Mouse (Mus musculus): Measurements from ENCODE around the gene Zmym4. TPM values are rescaled to one million over a fixed set of nuclear protein-coding genes. Genes with fewer than 3 reads are reported as not detected.
"Not testable (repeated sequence)": the region's sequence is repeated elsewhere in the genome, so short reads cannot be mapped to it uniquely, and the experiment has no call there.

Gene Zmym4
- polyA plus RNA-seq, 1 experiment from 2014 or later, result 3.1 TPM

DNA sequence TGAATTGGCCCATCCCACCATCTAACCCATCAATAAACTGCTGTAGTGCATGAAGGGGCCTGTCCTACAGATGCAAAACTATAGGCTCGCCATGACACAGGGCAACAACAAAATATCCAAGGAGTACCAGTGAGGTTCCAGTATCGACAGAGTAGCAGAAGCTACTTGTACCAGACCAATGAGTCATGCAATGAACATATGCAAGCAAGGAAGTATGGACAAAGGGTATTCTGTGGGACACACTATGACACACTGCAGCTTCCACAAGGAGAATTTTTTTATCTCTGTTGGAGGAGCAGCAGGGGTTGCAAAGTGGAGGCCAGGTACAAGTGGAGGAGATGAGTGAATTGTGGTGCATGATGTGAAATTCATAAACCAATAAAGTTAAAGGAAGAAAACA lies 9.7 kb downstream of the Zmym4 start:
- Histone ChIP-seq H3K4me1 (ENCODE audit: control insufficient read depth, low read depth, low read length) (peaks cover 3% of the 10 kb centered on the region; the same call in 1 of the 2 replicates), H3K9me3 (replicated peaks; ENCODE audit: control insufficient read depth, low read length) (no peaks in the 10 kb centered on the region), H3K9ac (ENCODE audit: low read depth, low read length) (no peak overlapping the region), H3K36me3 (ENCODE audit: control insufficient read depth, insufficient read depth) (no peaks in the 10 kb centered on the region), H3K4me2 (ENCODE audit: low read depth, low read length) (no peak overlapping the region), H3K27me3 (ENCODE audit: control insufficient read depth, insufficient read depth, low read depth, low read length) (no peaks in the 10 kb centered on the region), H3K4me3 (ENCODE audit: low read depth, low read length) (no peak overlapping the region), H3K27ac (ENCODE audit: low read length) (no peak overlapping the region)
- ATAC-seq (ENCODE audit: low read depth), result no peak
- WGBS (ENCODE audit: insufficient replicate concordance), result 68% methylated on average over 2 of the region's 2 CpGs

DNA sequence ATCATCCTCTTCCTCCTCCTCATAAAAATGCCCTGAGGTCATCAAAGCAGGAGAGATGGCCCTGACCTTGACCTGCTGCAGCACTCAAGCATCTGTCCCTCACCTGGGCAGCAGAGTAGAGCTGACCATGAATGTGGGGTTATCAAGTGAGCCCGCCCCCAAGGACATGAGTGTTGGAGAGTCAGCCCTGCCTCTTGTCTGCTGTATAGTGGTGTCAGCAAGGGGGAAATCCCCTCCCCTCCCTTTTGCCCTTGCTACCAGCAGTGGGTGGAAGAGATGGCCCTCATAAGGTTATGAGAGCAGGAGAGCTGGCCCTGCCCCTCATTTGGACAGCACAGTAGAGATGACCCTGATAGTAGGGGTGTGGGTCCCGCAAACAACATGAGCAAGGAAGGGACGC lies 10.5 kb downstream of the Zmym4 start:
- Histone ChIP-seq H3K27me3 (ENCODE audit: control insufficient read depth, insufficient read depth, low read depth, low read length) (no peaks in the 10 kb centered on the region), H3K27ac (ENCODE audit: low read length) (no peak overlapping the region), H3K9ac (ENCODE audit: low read depth, low read length) (no peak overlapping the region), H3K4me3 (ENCODE audit: low read depth, low read length) (no peak overlapping the region), H3K36me3 (ENCODE audit: control insufficient read depth, insufficient read depth) (no peaks in the 10 kb centered on the region), H3K4me2 (ENCODE audit: low read depth, low read length) (no peak overlapping the region), H3K4me1 (ENCODE audit: control insufficient read depth, low read depth, low read length) (peaks cover 3% of the 10 kb centered on the region; the same call in 1 of the 2 replicates), H3K9me3 (replicated peaks; ENCODE audit: control insufficient read depth, low read length) (no peaks in the 10 kb centered on the region)
- no peak for ATAC-seq (ENCODE audit: low read depth)
- WGBS (ENCODE audit: insufficient replicate concordance), result 53% methylated on average over 3 of the region's 3 CpGs

DNA sequence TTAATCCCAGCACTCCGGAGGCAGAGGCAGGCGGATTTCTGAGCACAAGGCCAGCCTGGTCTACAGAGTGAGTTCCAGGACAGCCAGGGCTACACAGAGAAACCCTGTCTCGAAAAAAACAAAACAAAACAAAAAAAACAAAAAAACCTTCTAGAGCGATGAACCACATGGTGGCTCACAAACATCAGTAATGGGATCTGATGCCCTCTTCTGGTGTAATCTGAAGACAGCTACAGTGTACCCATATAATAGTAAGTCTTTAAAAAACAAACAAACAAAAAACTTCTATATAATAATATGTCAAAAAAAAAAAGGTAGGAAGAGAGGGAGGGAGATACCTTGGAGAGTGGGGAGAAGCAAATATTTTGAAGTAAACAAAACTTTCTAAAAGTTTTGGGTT lies 17.1 kb downstream of the Zmym4 start:
- H3K27ac ChIP-seq (ENCODE audit: low read length); H3K9me3 ChIP-seq (replicated peaks; ENCODE audit: control insufficient read depth, low read length); H3K4me2 ChIP-seq (ENCODE audit: low read depth, low read length); H3K4me1 ChIP-seq (ENCODE audit: control insufficient read depth, low read depth, low read length); ATAC-seq (ENCODE audit: low read depth); H3K4me3 ChIP-seq (ENCODE audit: low read depth, low read length); H3K9ac ChIP-seq (ENCODE audit: low read depth, low read length); H3K36me3 ChIP-seq (ENCODE audit: control insufficient read depth, insufficient read depth); H3K27me3 ChIP-seq (ENCODE audit: control insufficient read depth, insufficient read depth, low read depth, low read length): not testable (repeated sequence)
- WGBS (ENCODE audit: insufficient replicate concordance), result 80% methylated on average over 4 of the region's 4 CpGs

DNA sequence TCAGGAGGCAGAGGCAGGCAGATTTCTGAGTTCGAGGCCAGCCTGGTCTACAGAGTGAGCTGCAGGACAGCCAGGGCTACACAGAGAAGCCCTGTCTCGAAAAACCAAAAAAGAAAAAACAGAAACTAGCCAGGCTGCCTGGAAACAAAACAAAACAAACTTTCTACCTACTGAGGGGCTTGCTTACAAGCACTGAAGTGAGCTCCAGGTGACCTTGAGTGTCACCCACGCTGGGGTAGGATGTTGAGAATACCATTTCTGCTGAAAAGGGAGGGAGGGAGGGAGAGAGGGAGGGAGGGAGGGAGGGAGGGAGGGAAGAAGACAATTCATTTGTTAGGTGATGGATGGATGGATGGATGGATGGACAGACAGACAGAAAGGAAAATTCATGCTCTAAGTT lies 24.5 kb downstream of the Zmym4 start:
- H3K4me2 ChIP-seq (ENCODE audit: low read depth, low read length), result no peak overlapping the region
- no peak for ATAC-seq (ENCODE audit: low read depth)
- no peak overlapping the region for H3K9ac ChIP-seq (ENCODE audit: low read depth, low read length)
- no peaks in the 10 kb centered on the region for H3K9me3 ChIP-seq (replicated peaks; ENCODE audit: control insufficient read depth, low read length)
- H3K27me3 ChIP-seq (ENCODE audit: control insufficient read depth, insufficient read depth, low read depth, low read length), result no peaks in the 10 kb centered on the region
- H3K4me1 ChIP-seq (ENCODE audit: control insufficient read depth, low read depth, low read length), result no peaks in the 10 kb centered on the region
- H3K36me3 ChIP-seq (ENCODE audit: control insufficient read depth, insufficient read depth), result no peaks in the 10 kb centered on the region
- 65% methylated on average over 3 of the region's 3 CpGs for WGBS (ENCODE audit: insufficient replicate concordance)
- H3K4me3 ChIP-seq (ENCODE audit: low read depth, low read length), result no peak overlapping the region
- no peak overlapping the region for H3K27ac ChIP-seq (ENCODE audit: low read length)

DNA sequence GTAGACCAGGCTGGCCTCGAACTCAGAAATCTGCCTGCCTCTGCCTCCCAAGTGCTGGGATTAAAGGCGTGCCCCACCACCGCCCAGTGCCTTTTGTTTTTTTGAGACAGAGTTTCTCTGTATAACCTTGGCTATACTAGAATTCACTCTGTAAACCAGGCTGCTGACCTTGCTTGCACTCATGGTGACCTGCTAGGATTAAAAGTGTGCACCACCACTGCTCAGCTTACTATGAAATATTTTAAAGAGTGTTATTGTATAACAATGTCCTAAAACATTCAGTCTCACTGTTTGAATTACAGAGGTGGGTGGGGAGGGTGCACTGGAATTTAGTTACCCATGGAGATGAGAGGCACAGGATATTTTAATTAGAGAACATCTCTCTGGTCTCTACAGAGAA lies 25.1 kb downstream of the Zmym4 start:
- H3K27ac ChIP-seq (ENCODE audit: low read length), result no peak overlapping the region
- WGBS (ENCODE audit: insufficient replicate concordance), result 75% methylated on average over 3 of the region's 3 CpGs
- no peak overlapping the region for H3K4me2 ChIP-seq (ENCODE audit: low read depth, low read length)
- H3K9me3 ChIP-seq (replicated peaks; ENCODE audit: control insufficient read depth, low read length), result no peaks in the 10 kb centered on the region
- H3K36me3 ChIP-seq (ENCODE audit: control insufficient read depth, insufficient read depth), result no peaks in the 10 kb centered on the region
- H3K27me3 ChIP-seq (ENCODE audit: control insufficient read depth, insufficient read depth, low read depth, low read length), result no peaks in the 10 kb centered on the region
- ATAC-seq (ENCODE audit: low read depth), result no peak
- H3K4me1 ChIP-seq (ENCODE audit: control insufficient read depth, low read depth, low read length), result no peaks in the 10 kb centered on the region
- H3K4me3 ChIP-seq (ENCODE audit: low read depth, low read length), result no peak overlapping the region
- no peak overlapping the region for H3K9ac ChIP-seq (ENCODE audit: low read depth, low read length)

DNA sequence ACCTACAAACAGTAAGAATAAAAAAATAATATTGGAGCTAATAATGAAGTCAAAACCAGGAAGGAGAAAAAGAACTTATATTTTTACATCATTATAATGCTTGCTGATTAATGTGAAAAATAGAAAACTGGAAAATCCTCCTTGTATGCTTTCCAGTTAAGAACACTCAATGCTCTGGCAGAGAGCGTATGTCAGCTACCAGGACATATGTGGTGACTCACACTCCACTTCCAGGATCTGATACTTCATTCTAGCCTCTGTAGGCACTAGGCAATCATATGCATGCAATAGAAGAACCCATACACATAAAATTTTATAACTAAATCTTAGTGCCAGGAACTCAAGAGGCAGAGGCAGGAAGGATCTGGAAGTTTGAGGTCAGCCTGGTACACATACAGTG lies 40.2 kb downstream of the Zmym4 start:
- Histone ChIP-seq H3K9ac (ENCODE audit: low read depth, low read length) (no peak overlapping the region), H3K4me3 (ENCODE audit: low read depth, low read length) (no peak overlapping the region), H3K4me1 (ENCODE audit: control insufficient read depth, low read depth, low read length) (no peaks in the 10 kb centered on the region), H3K27me3 (ENCODE audit: control insufficient read depth, insufficient read depth, low read depth, low read length) (no peaks in the 10 kb centered on the region), H3K36me3 (ENCODE audit: control insufficient read depth, insufficient read depth) (peaks cover 2% of the 10 kb centered on the region), H3K9me3 (replicated peaks; ENCODE audit: control insufficient read depth, low read length) (no peaks in the 10 kb centered on the region), H3K4me2 (ENCODE audit: low read depth, low read length) (no peak overlapping the region), H3K27ac (ENCODE audit: low read length) (no peak overlapping the region)
- no peak for ATAC-seq (ENCODE audit: low read depth)
- WGBS (ENCODE audit: insufficient replicate concordance), result 72% methylated on average over 1 of the region's 1 CpGs

DNA sequence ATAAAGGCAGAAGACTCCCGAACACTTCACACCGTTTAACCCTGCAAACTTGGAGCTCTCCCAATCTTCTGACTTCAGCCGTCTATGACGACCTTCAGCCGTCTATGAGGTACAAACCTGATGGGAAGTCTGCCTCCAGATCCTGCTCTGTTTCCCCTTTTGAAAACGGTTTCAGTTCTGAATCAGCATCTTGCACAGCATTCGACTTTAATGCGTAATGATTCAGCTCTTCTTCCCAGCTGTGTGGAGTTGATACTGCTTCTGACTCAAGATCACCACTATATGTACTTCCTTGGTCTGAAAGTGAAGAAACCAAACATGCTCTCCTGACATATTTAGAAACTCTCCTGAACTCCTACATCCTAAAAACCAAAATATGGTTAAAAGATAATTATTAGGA lies 78.1 kb downstream of the Zmym4 start:
- Histone ChIP-seq H3K4me3 (ENCODE audit: low read depth, low read length) (no peak overlapping the region), H3K9me3 (replicated peaks; ENCODE audit: control insufficient read depth, low read length) (no peaks in the 10 kb centered on the region), H3K4me2 (ENCODE audit: low read depth, low read length) (no peak overlapping the region), H3K9ac (ENCODE audit: low read depth, low read length) (no peak overlapping the region), H3K27me3 (ENCODE audit: control insufficient read depth, insufficient read depth, low read depth, low read length) (no peaks in the 10 kb centered on the region), H3K27ac (ENCODE audit: low read length) (no peak overlapping the region), H3K36me3 (ENCODE audit: control insufficient read depth, insufficient read depth) (peaks cover 6% of the 10 kb centered on the region), H3K4me1 (ENCODE audit: control insufficient read depth, low read depth, low read length) (no peaks in the 10 kb centered on the region)
- no peak for ATAC-seq (ENCODE audit: low read depth)
- WGBS (ENCODE audit: insufficient replicate concordance), result 64% methylated on average over 8 of the region's 8 CpGs

DNA sequence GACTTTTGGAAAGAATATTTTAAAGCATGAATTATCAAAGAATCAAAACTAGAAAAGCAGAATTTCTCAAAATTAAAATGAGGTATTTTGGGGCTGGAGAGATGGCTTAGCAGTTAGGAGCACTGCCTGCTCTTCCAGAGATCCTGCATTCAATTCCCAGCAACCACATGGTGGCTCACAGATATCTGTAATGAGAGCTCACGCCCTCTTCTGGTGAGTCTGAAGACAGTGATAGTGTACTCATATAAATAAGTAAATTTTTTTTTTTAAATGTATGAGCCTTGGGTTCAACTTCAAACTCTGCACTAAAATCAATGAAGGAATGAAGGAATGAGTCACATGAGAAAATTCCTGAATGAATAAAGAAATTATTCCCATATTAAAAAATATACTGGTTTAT lies 82.0 kb downstream of the Zmym4 start:
- no peaks in the 10 kb centered on the region for H3K27me3 ChIP-seq (ENCODE audit: control insufficient read depth, insufficient read depth, low read depth, low read length)
- no peak for ATAC-seq (ENCODE audit: low read depth)
- H3K36me3 ChIP-seq (ENCODE audit: control insufficient read depth, insufficient read depth), result peaks cover 6% of the 10 kb centered on the region

DNA sequence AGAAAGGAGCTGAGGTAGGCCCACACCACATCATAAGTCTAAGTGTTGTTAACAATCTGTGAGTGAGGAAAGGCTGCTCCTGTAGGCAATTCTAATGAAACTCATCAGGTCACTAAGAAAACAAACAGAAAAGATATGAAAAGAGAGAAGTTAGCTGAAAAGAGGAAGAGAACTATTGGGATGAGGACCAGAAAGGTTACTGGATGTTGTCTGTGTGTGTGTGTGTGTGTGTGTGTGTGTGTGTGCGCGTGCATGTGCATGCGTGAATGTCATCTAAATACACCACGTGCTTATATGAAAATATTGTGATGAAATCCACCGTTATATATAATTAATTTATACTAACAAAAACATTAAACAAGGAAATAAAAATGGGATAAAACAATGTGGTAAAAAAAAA lies 84.3 kb downstream of the Zmym4 start:
- no peak overlapping the region for H3K4me2 ChIP-seq (ENCODE audit: low read depth, low read length)
- peaks cover 3% of the 10 kb centered on the region for H3K36me3 ChIP-seq (ENCODE audit: control insufficient read depth, insufficient read depth)
- ATAC-seq (ENCODE audit: low read depth), result no peak
- H3K27ac ChIP-seq (ENCODE audit: low read length), result no peak overlapping the region
- H3K4me1 ChIP-seq (ENCODE audit: control insufficient read depth, low read depth, low read length), result no peaks in the 10 kb centered on the region
- WGBS (ENCODE audit: insufficient replicate concordance), result 76% methylated on average over 5 of the region's 5 CpGs
- no peaks in the 10 kb centered on the region for H3K27me3 ChIP-seq (ENCODE audit: control insufficient read depth, insufficient read depth, low read depth, low read length)
- H3K4me3 ChIP-seq (ENCODE audit: low read depth, low read length), result no peak overlapping the region
- no peak overlapping the region for H3K9ac ChIP-seq (ENCODE audit: low read depth, low read length)
- no peaks in the 10 kb centered on the region for H3K9me3 ChIP-seq (replicated peaks; ENCODE audit: control insufficient read depth, low read length)

More for the DNA sequence above, 82.0 kb downstream of the Zmym4 start:
- Histone ChIP-seq H3K4me2 (ENCODE audit: low read depth, low read length) (no peak overlapping the region), H3K27ac (ENCODE audit: low read length) (no peak overlapping the region), H3K4me1 (ENCODE audit: control insufficient read depth, low read depth, low read length) (no peaks in the 10 kb centered on the region), H3K4me3 (ENCODE audit: low read depth, low read length) (no peak overlapping the region), H3K9ac (ENCODE audit: low read depth, low read length) (no peak overlapping the region), H3K9me3 (replicated peaks; ENCODE audit: control insufficient read depth, low read length) (no peaks in the 10 kb centered on the region)
- WGBS (ENCODE audit: insufficient replicate concordance), result 49% methylated on average over 1 of the region's 1 CpGs

Measured in liver, embryonic 16.5 days (tissue).